Mouse (Mus musculus) c-Kit-positive CD71-negative TER-119-negative erythroid progenitor cells, embryonic 14.5 days (primary cell): ENCODE data around the gene Chn2.

Experiments
- DNase-seq: peaks from one replicate; pipeline ENCODE4 v3.0.0-alpha.2; 2013; ENCODE audit warnings: low read depth

Chn2 gene

DNA sequence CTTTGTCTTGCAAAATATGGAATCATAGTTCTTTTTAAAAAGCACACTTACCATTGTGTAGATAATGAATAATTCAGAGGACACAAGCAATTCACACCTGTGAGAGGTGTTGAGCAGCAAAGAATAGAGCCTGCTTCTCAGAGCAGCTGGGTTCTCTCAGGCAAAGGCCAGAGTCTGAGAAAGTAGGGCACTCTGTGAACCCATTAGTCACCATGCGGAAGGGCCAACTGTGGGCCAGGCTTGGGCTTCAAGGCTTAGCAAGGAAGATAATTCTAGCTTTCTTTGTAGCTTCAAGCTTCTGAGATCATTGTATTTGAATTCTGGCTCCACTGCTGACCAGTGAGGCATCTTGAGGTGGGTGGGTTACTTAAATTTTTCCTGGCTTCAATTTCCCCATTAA is 2.8 kb downstream of the Chn2 start:
- no peak for DNase-seq

DNA sequence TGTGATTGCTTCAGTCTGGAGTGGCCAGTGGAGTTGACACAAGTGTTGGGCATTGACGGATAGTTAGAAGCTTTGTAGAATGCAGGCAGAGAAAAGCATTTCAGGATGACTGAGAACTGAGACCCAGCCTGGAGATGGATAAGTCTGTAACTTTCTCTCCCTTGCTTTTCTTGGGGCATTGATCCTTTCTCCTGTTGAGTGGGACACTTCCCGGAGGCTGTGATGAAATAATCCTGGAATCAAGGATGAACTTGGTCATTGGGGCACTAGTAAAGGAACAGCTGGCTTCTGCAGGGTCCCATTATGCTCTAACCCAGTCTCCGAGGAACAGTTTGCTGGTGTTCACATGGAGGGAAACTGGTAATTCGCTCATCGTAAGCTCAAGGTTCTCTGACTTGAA is 4.2 kb downstream of the Chn2 start:
- no peak for DNase-seq

DNA sequence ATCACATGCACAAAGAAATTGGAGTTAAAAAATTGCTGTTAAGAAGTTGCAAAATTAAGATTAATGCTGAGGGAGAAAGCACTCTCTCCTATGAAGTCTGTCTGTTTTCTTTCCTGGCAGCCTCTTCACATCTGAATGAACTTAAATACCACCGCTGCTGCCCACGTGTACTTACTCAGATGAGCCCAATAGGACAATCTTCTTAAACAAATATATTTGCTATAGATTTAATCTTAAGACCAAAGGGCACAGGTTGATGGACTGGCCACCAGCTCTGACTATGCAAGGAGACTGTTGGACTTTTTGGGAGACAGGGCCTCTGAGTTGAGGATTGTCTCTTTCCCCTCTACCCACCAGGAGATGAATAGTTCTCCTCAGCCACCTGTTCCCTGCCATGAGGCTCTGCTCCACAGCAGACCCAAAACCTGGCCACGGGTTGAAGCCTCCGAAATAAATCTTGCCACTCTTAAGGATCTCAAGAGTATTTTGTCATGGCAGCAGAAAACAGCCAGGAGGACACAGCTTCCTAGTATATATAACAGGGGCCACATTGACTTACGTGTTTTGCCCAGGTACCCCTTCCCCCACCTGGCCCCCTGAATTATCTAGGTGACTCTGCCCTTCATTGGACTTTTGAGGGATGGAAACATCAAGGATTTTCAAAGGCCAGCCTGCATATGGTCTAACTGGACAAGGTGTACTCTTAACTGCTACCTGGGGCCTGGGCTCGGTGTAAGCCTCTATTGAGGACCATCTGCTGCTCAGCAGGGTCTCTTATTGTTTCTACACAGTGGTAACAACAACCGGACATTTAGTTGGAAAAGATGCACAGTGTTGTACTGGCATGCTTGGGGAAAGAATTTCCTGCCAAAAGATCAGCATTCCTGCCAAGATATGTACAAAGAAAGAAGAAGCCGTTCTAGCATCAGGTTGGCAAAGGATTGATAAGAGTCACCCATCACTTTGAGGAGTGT is 6.7 kb downstream of the Chn2 start:
- DNase-seq = no peak

DNA sequence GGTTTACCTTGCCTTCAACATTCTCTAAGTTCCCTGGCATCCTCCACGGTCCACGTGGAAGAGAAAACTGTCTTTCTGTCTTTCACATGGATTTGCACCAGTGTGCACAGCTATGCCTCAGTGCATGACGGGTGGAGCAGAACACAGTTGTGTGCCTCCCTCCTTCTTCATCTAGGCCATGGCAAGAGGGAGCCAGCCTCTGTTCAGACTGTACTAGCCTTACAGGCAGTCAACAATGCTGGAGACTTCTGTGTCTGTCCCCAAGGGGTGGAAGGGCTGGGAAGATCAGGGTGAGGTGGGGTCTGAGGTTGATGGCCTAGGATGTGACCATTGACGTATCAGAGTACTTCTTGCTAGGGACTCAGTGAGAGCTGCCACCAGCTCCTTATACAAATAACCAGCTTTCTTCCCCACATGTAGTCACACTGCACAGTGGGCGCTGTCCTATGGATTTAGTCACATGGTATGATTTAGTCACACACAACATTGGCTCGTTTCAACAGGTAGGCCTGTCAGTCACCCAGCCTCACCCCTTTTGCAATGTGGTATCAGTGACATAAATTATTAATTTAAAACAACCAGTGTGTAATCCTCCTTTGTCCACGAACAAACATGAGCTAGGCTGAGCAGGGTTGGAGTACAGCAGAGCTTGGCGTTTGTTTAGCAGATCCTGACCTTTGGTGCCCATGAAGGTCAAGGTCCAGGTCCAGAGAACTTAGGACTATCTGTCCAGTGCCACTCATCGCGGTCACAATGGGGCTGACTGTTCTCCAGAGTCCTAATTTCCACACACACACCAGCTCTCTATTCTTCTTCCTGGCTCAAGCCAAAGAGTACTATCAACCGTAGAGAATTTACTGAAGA is 7.8 kb downstream of the Chn2 start:
- DNase-seq = no peak

DNA sequence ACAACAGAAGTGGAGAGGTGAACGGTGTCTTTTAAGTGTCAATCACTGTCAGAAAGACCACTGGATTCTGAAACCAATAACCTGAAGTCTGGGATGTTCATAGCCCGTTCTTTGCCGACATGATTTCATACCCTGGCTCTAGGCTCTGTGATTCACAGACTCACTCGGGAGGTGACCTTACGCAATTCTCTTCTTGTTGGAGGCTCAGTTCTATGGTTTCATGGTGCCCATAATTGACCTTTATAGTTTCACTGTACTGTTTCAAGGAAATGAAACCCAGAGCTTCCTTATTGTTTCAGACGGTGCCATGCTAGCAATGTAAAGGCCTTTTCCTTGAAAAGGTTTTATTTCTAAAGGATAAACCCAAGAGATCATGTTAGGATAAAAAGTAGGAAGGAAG is 9.4 kb downstream of the Chn2 start:
- DNase-seq = peak; percentile 12

DNA sequence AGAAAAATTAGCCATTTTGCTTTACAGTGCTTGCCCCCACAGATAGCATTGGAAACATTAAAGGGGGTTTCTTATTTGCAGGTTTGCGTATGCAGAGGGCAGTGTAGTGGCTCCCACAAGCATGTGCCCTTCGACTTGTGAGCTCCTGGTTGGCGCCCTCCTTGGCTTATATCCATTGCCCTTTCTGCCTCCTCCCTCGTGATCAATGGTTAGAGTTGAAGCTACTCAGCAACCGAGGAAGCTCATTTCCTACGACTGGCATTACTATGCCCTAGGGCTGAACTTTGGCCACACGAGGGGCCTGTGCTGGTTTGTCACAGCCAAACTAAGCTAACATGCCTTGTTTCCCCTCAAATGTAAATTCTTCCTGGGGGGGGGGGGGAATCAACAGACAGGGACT is 11.8 kb downstream of the Chn2 start:
- DNase-seq = no peak

DNA sequence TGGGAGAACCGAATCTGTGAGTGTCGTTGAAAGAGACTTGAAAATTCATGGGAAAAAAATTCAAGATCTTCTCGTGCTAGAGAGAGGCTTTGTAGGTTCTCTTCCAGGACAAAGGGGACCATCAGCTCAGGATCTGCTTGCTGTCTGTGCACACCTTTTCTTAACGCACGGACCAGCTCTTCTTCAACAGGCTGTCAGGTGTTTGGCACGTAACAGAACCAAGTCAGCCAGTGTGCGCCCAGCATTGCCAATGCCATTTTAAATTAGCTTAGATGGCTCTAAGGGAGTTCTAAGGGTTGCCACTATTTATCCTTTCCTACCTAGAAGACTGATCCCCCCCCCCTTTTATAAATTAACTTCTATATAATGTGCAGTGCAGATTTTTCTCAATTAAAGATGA is 12.8 kb downstream of the Chn2 start:
- DNase-seq = no peak

DNA sequence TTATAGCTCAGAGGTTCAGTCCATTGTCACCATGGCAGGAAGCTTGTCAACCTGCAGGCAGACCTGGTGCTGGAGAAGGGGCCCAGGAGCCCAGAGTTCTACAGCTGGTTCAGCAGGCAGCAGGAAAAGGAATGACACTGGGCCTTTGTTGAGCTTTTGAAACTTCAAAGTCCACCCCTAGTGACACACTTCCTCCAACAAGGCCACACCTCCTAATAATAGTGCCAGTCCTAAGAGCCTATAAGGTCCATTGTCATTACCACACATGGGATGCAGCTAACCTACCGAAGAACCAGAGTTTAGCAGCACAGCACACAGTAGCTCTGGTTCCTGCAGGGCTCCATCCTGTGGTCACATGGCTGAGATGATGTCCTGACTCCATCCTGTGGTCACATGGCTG is 13.3 kb downstream of the Chn2 start:
- DNase-seq = no peak

DNA sequence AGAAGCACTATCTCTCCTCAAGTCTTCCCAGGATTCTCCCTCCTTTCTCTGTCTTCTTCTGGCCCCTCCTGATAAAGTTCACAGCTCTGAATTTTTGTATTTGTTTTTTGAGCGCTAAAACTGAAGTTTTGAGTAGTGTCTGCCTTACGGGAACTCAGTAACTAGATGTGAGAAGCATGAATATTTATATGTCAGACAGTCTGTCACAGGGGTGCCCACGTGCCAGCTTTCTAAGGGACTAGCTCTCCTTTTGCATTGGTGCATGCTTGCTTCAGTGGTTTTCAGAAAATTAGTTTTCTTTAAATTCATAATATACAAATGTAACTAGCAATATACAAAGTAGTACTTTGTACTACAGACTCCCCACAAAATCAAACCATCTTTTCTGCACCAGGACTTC is 14.0 kb downstream of the Chn2 start:
- DNase-seq = no peak

DNA sequence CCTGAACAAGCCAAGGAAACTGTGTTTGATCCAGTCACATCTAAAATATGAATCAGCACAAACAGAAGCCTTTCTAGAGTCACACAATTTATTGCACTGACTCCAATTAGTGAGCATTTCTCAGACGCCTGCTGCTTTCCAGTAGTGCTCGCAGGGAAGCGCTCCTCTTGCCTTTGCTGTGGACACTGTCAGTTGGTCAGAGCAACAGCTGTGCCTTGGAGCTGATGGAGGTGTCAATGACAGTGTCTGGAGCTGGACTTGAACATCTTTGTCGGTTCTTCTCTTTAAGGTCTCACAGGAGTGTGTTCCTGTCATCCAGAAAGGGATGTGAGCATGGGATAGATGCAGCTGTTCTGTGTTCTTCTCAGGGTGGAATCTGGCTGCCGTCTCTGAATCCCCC is 16.0 kb downstream of the Chn2 start:
- no peak for DNase-seq

DNA sequence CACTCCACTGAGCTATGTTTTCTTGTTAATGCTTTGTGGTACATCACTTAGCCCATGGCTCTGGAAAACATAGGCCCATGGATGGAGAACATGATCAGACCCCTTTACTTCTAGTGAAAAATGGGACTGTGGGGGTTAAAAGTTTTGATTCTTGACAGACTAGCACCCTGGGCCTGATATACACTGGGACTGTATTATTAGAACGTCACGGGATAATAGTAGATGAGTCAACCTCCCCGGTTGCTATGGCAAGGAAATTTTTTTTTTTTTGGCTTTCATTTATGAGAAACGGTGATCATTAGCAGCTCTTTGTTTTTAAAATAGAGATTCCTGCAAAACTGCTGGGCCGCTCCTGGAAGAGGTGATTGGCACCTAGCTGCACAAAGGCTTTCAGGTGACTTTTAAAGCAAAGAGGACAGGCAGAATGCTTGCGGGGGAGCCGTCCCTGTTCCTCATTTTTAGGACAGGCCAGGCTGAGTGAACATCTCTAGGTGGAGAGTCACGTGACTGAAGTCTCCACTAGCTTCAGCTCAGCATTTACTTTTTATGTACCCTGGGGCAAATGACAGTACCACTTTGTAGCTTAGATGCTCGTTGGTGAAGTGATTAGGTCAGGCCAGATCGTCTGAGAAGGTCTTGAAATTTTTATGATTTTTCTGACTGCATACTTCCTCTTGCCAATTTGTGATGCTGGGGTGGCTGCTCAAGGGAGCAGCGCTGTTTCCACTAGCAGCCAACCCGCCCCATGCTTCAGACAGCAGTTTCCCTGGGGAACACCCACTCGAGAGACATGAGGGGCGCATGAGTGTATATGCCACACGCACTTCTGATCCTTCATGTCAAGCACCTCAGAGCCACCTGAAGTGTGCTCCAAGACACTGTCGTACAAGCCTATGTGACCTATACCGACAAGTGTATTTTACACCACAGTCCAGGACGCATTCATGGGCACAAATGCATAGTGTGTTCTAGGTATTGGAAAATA is 17.5 kb downstream of the Chn2 start:
- DNase-seq = no peak

DNA sequence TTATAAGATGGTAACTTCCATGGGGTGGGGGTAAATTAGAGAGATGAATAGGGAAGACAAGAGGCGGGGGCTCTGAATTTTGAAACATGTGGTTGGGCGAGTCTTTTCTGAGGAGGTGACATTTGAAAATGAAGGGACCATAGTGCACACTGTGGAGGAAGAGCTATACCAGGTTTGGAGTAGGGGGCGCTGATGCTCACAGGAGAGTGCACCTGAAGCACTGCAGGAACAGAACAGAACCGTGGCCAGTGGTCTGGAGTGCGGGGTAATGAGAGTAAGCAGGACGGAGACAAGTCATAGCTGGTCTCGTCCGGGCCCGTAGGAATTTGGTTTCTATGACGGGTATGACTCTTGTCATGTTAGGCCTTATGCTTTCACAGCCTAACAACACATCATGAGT is 18.3 kb downstream of the Chn2 start:
- DNase-seq = no peak

DNA sequence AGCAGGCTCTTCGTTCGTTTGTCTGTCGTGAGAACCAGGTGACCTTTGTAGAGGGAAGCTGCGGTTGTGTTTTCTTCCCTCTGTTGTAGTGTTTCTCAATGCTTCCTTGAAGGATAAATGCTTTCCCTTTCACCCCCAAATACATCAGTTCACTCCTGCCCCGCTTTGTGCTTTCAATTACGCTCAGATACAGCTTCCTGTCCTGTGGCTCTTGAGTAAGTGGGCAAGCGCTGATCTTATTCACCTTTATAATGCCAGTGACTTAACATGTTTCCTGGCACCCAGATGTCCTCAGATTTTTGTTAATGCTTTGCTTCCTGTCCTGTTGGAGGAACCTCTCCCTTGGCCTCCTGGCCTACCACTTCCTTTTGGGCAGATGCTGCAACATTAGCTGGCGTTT is 19.5 kb downstream of the Chn2 start:
- DNase-seq = peak; percentile 23

DNA sequence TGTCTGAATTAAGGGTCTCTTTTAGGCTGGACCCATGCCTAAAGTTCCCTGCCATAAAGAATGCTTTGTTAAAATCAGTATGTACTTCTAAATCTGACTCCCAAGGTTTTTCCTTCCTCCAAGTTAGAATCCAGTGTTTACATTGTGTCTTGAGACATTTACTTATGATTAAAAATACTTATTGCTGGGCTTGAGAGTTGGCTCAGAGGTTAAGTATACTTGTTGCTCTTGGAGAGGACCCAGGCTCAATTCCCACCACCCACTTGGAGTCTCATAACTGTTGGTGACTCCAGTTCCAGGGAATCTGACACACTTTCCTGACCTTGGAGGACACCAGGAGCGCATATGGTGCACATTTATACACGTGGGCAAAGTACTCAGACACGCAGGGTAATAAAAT is 20.9 kb downstream of the Chn2 start:
- no peak for DNase-seq

DNA sequence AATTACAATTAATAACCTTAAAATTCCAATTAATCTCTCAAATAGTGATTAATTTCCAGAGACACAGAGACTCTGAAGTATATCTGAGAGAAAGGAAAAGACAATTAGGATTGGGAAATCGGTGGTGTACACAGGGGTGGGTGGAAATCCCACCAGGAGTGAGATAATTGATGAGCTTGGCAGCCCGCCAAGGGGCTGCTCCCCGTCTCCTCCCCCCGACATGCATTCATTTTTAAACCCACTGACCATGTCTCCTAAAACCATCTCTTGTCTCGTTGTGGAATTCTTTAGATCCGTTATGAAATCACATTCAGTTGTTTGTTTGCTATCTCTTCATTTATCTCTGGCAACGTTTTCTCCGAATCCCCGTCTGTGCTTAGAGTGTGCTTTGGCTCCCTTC is 22.0 kb downstream of the Chn2 start:
- no peak for DNase-seq

DNA sequence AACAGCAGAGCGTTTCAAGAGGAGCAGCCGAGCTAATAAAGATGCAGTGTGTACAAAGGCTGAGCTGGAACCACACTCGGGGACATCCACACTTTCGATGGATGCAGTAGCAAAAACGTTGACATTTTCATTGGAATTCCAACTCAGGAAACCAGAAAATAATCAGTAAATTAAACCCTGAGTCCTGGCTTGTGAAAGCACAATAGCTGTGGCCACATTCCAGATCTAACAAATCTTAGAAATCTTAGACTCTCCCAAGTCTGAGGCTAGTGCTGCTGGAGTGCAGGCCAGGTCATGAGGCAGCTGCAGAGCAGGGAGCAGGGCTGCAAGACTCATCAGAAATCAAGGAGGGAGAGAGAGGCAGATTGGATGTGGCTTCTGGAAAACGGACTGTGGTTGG is 24.5 kb downstream of the Chn2 start:
- no peak for DNase-seq

DNA sequence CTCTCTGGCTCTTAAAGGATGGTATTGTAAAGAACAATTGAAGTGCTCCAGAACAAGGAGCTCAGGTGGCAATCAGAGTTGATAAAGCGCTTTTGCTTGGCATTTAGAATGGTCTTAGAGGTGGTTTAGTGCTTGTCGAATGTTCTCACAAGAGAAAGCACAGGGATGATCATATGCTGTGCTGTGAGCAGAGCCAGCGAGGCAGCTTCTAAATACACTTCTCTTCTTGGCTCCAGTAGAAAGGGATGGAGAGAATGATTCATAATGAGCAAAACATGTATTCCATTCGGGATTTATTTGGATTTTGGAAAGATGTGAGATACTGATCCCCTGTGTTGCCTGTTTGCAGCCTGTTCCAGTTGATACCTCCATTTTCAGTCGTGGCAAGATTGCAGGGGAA is 28.0 kb downstream of the Chn2 start:
- DNase-seq = no peak

DNA sequence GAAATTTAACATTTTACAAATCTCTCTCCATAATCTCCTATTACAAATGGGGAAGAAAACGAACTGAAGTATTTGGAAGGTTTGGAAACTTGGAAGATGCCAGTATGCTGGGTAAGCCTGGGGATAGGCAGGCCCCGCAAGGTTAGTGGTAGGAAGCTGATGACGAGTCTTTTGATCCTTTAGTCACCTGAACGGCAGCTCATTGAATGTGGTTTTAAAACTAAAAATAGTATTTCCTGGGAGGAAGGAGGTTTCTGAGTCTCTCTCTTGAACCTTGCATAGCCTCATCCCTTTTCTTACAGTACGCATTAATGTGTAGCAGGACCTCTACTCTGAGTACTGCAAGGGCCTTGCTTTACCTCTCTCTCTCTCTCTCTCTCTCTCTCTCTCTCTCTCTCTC is 29.5 kb downstream of the Chn2 start:
- DNase-seq = no peak

DNA sequence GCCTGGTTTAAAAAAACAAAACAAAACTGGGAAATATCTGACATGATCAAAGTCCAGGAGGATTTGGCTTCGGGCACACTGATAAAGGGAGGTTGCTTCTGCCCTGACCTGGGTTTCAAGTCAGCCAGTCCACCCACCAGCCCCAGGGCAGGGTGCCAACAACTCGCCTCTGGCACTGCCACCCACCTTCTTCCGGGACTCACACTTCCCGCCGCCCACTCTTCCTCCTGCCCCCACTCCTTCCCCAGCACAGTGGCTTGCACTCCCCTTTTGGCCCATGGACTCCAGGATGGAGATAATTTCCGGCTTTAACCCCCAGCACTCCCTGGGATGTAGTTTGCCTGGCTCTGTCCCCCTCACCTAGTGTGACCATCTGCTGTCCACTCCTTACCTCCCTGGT is 31.4 kb downstream of the Chn2 start:
- DNase-seq = no peak

DNA sequence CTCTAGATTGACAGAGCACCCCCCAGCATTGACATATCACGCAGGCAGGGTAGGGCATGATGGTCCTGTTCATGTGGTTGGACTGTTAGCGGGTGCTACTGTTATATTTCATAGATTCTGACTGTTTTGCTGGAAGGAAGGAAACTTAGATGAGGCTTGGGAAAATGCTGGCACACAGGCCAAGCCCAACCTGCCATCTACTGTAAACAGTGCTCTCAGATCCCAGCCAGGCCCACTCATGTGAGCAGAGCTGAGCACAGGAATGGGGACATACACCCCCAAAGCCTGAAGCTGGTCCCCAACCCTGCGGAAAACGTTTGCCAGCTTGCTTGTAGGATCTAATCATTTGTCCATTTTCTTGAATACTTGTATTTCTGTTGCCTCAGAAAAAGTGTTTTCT is 32.1 kb downstream of the Chn2 start:
- no peak for DNase-seq

DNA sequence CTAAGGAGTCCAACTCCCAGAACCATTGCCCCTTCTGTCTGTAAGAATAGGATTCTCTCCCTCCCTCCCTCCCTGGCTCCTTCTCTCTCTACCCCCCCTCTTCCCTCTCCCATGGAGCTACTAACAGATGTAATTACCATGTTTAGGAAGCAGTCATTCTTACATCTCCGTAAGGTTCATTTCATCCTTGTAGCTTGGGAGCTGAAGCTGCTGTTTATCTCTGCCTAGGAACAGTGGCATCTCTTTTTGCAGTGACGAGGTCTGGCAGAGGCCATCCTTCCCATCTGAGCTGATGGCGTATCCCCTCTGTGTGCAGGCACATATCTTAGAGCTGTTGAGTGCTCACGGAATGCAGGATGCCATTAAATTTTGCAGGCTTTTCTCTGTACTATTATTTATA is 35.1 kb downstream of the Chn2 start:
- no peak for DNase-seq

DNA sequence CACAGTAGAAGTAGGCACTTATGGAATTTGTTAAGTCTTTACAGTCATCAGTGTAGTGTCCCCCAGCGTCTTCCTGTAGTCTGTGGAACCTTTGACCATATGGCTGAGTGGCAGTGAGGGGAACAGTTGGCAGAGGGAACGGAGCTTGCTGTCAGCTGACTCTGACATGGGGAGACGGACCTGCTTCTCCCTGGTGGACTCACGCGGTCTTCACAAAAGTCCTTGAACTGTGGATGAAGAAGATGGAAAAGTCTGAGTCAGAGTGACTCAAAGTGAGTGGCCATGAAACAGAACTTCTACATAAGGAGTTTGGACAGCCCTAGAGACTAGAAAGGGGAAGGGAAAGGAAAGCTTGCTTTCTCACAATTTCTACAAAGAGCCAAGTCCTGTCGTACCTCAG is 36.1 kb downstream of the Chn2 start:
- DNase-seq = no peak
